Mouse (Mus musculus) liver, postnatal 0 days (tissue): ENCODE results near the gene Tent4a.

Experiments
- CTCF ChIP-seq: sonication (generic); IDR thresholded peaks from 2 replicates; pipeline ENCODE4 v1.5.1; 2016; ENCODE audit warnings: antibody characterized with exemption, low read depth
- EP300 ChIP-seq: IDR thresholded peaks from 2 replicates; pipeline ENCODE4 v1.6.1; 2016; ENCODE audit warnings: antibody characterized with exemption, low read depth, mild to moderate bottlenecking

GRCm38 (mm10) chr13:69533405-69534333 lies 748 bp downstream of the Tent4a start, which contains the start of gene Nsun2:
- TF ChIP-seq EP300 (no peak), CTCF (no peak)
